Mouse (Mus musculus) intestine, postnatal 0 days (tissue): Measurements from ENCODE around the gene BC035044. TPM values are rescaled to one million over a fixed set of nuclear protein-coding genes. Genes with fewer than 3 reads are reported as not detected.
"Not testable (repeated sequence)": the region's sequence is repeated elsewhere in the genome, so short reads cannot be mapped to it uniquely, and the experiment has no call there.

Experiments used
- ATAC-seq: fragments of 200-750 bp; cut with Nextera tagmentation; 2 replicates; pipeline ENCODE4 v1.8.0; 2017; ENCODE audit warnings: mild to moderate bottlenecking, moderate TSS enrichment, moderate library complexity
- H3K27ac ChIP-seq: fragments of 300-500 bp; sonication (generic); 2 replicates; pipeline ENCODE4 v1.5.1; 2014; ENCODE audit warnings: mild to moderate bottlenecking, low read depth, low read length, moderate library complexity
- H3K27me3 ChIP-seq: fragments of 300-500 bp; sonication (generic); replicated peaks from 2 replicates; pipeline ENCODE4 v1.6.1; 2014; ENCODE audit warnings: low read length, mixed read lengths; ENCODE audit not compliant: control insufficient read depth, insufficient read depth
- H3K36me3 ChIP-seq: fragments of 300-500 bp; sonication (generic); 2 replicates; pipeline ENCODE4 v1.6.1; 2014; ENCODE audit warnings: mild to moderate bottlenecking, moderate library complexity; ENCODE audit not compliant: control insufficient read depth, insufficient read depth
- H3K4me1 ChIP-seq: fragments of 300-500 bp; sonication (generic); replicated peaks from 2 replicates; pipeline ENCODE4 v1.6.1; 2014; ENCODE audit warnings: antibody characterized with exemption, low read length, mixed read lengths; ENCODE audit not compliant: control insufficient read depth, insufficient read depth
- H3K4me2 ChIP-seq: fragments of 300-500 bp; sonication (generic); replicated peaks from 2 replicates; pipeline ENCODE4 v1.6.1; 2014; ENCODE audit warnings: low read depth, mild to moderate bottlenecking, moderate library complexity
- H3K4me3 ChIP-seq: fragments of 300-500 bp; sonication (generic); 2 replicates; pipeline ENCODE4 v1.5.1; 2014; ENCODE audit warnings: low read depth, low read length
- H3K9ac ChIP-seq: fragments of 300-500 bp; sonication (generic); 2 replicates; pipeline ENCODE4 v1.6.1; 2014; ENCODE audit warnings: mild to moderate bottlenecking, low read depth, low read length
- H3K9me3 ChIP-seq: fragments of 300-500 bp; sonication (generic); 2 replicates; pipeline ENCODE4 v1.6.1; 2016; ENCODE audit warnings: mixed run types; ENCODE audit not compliant: control insufficient read depth
- CTCF ChIP-seq: sonication (generic); IDR thresholded peaks from 2 replicates; pipeline ENCODE4 v1.5.1; 2016; ENCODE audit warnings: low read depth, mild to moderate bottlenecking, control low read depth, antibody characterized with exemption, moderate library complexity
- WGBS: fragments of 180-500 bp; shearing (Covaris S2); extraction: QIAGEN DNeasy Blood & Tissue Kit; methylation state at CpG from one replicate; pipeline ENCODE4 v1.1.7; 2014; 5-methylcytosine and 5-hydroxymethylcytosine counted together
- polyA plus RNA-seq: library from polyadenylated mRNA; unstranded; fragments of >200 nt; fragmentation: Nextera tagmentation; extraction: Ambion mirVana; gene quantifications from 2 replicates; pipeline ENCODE4 v1.2.1, GENCODE M21; 2015

BC035044 gene
- polyA plus RNA-seq, 1 experiment from 2014 or later: 1.4 TPM

- 67% methylated on average over 4 of the region's 4 CpGs for WGBS
- no peaks in the 10 kb centered on the region for H3K36me3 ChIP-seq
- no peaks in the 10 kb centered on the region for H3K27me3 ChIP-seq
- no peak overlapping the region for H3K27ac ChIP-seq
- TF ChIP-seq CTCF: no peak
- H3K9me3 ChIP-seq: no peaks in the 10 kb centered on the region
- H3K9ac ChIP-seq: no peak overlapping the region
- 0 out of 2 replicates have a peak, but pooled peaks have one; percentile 43 for ATAC-seq
- H3K4me2 ChIP-seq: no peak overlapping the region
- H3K4me3 ChIP-seq: no peak overlapping the region
- no peaks in the 10 kb centered on the region for H3K4me1 ChIP-seq
Observed at GRCm38 (mm10) chr6:128818083-128818802, 72.7 kb downstream of the BC035044 start.

GRCm38 (mm10) chr6:128808532-128808931 lies 82.4 kb downstream of the BC035044 start:
- no peak overlapping the region for H3K27ac ChIP-seq
- ATAC-seq: peak; percentile 52
- H3K9ac ChIP-seq: no peak overlapping the region
- peak; percentile 83 for TF ChIP-seq CTCF
- H3K4me2 ChIP-seq: no peak overlapping the region
- no peaks in the 10 kb centered on the region for H3K4me1 ChIP-seq
- no peak overlapping the region for H3K4me3 ChIP-seq
- no peaks in the 10 kb centered on the region for H3K36me3 ChIP-seq
- no peaks in the 10 kb centered on the region for H3K27me3 ChIP-seq
- no peaks in the 10 kb centered on the region for H3K9me3 ChIP-seq
- WGBS: 87% methylated on average over 5 of the region's 5 CpGs

- 72% methylated on average over 3 of the region's 3 CpGs for WGBS
- TF ChIP-seq CTCF: peak; percentile 54
- ATAC-seq: no peak
Observed at GRCm38 (mm10) chr6:128807021-128807420, 83.9 kb downstream of the BC035044 start.

GRCm38 (mm10) chr6:128804823-128805640 lies 85.9 kb downstream of the BC035044 start:
- H3K4me3 ChIP-seq, H3K9me3 ChIP-seq, ATAC-seq, H3K27me3 ChIP-seq, H3K27ac ChIP-seq, H3K4me1 ChIP-seq, H3K36me3 ChIP-seq, H3K9ac ChIP-seq, H3K4me2 ChIP-seq: not testable (repeated sequence)
- 53% methylated on average over 7 of the region's 7 CpGs for WGBS
- peak; percentile 76 for TF ChIP-seq CTCF

More at GRCm38 (mm10) chr6:128807021-128807420, 83.9 kb downstream of the BC035044 start:
- Histone ChIP-seq H3K9ac (no peak overlapping the region), H3K27ac (no peak overlapping the region), H3K4me1 (no peaks in the 10 kb centered on the region), H3K9me3 (no peaks in the 10 kb centered on the region), H3K27me3 (no peaks in the 10 kb centered on the region), H3K36me3 (no peaks in the 10 kb centered on the region), H3K4me2 (no peak overlapping the region), H3K4me3 (no peak overlapping the region)

- 0 out of 2 replicates have a peak overlapping the region, but pooled peaks have one; percentile 40 for H3K9ac ChIP-seq
- WGBS: 6% methylated on average over 26 of the region's 26 CpGs
- no peaks in the 10 kb centered on the region for H3K27me3 ChIP-seq
- H3K27ac ChIP-seq: no peak overlapping the region
- no peaks in the 10 kb centered on the region; the same call in 1 of the 2 replicates for H3K4me1 ChIP-seq
- H3K9me3 ChIP-seq: no peaks in the 10 kb centered on the region
- TF ChIP-seq CTCF: peak; percentile 99
- no peaks in the 10 kb centered on the region for H3K36me3 ChIP-seq
- H3K4me2 ChIP-seq: peak overlapping the region; percentile 81
- ATAC-seq: peak; percentile 93
- H3K4me3 ChIP-seq: peak overlapping the region; percentile 45
Observed at GRCm38 (mm10) chr6:128802999-128803857, 87.7 kb downstream of the BC035044 start.
